Mouse (Mus musculus) intestine, embryonic 14.5 days (tissue): ENCODE measurements at regions not wholly inside any gene's neighbourhood (a gene's known extent, or its start where the extent isn't known, plus 50 kb on each side); places are given as distances from the start of the nearest gene placed in this dataset.

Experiments
- ATAC-seq: fragments of 200-750 bp; cut with Nextera tagmentation; replicated peaks from 2 replicates; pipeline ENCODE4 v1.8.0; 2017; ENCODE audit warnings: low read depth, moderate number of reproducible peaks, moderate TSS enrichment, moderate library complexity; ENCODE audit not compliant: low FRiP score, low TSS enrichment
- DNase-seq: peaks from one replicate; pipeline ENCODE4 v3.0.0-alpha.2; 2018; ENCODE audit warnings: low spot score
- H3K27ac ChIP-seq: fragments of 300-500 bp; sonication (generic); 2 replicates; pipeline ENCODE4 v1.5.1; 2014; ENCODE audit warnings: low read depth, mild to moderate bottlenecking, control low read depth
- H3K27me3 ChIP-seq: fragments of 300-500 bp; sonication (generic); replicated peaks from 2 replicates; pipeline ENCODE4 v1.6.1; 2014; ENCODE audit warnings: low read length, control low read depth; ENCODE audit not compliant: control insufficient read depth, insufficient read depth
- H3K36me3 ChIP-seq: fragments of 300-500 bp; sonication (generic); 2 replicates; pipeline ENCODE4 v1.6.1; 2014; ENCODE audit warnings: low read length, control low read depth; ENCODE audit not compliant: control insufficient read depth, insufficient read depth
- H3K4me1 ChIP-seq: fragments of 300-500 bp; sonication (generic); replicated peaks from 2 replicates; pipeline ENCODE4 v1.6.1; 2014; ENCODE audit warnings: low read length, control low read depth, mixed read lengths; ENCODE audit not compliant: control insufficient read depth, insufficient read depth
- H3K4me2 ChIP-seq: fragments of 300-500 bp; sonication (generic); 2 replicates; pipeline ENCODE4 v1.6.1; 2014; ENCODE audit warnings: low read length
- H3K4me3 ChIP-seq: fragments of 300-500 bp; sonication (generic); 2 replicates; pipeline ENCODE4 v1.5.1; 2014; ENCODE audit warnings: low read depth, low read length, control low read depth, mixed read lengths
- H3K9ac ChIP-seq: fragments of 300-500 bp; sonication (generic); 2 replicates; pipeline ENCODE4 v1.6.1; 2014; ENCODE audit warnings: mild to moderate bottlenecking, low read length
- H3K9me3 ChIP-seq: fragments of 300-500 bp; sonication (generic); 2 replicates; pipeline ENCODE4 v1.6.1; 2016; ENCODE audit warnings: low read length, control low read depth; ENCODE audit not compliant: control insufficient read depth
- WGBS: fragments of 180-500 bp; shearing (Covaris S2); extraction: QIAGEN DNeasy Blood & Tissue Kit; methylation state at CpG from one replicate; pipeline ENCODE4 v1.1.7; 2014; 5-methylcytosine and 5-hydroxymethylcytosine counted together

DNA sequence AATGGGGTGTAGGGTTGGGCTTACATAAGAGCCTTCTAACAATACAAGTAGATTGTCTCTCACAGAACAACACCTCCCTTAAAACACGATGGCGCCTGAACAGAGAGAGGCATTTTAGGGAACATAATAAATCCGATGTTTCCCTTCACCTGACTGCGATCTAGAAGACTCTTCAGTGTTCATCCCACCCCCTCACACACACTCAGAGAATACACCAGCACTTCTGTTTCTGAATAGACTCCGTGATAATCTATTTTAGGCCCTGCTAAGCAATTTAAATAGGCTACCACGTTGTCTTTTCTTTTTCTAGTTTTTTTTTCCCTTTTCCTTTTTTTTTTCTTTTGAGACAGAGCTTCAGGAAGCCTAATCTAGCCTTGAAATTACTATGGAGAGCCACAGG is 63.1 kb upstream of the Auts2 start:
- DNase-seq (no peak), ATAC-seq (no peak)
- H3K9me3 ChIP-seq = no peaks in the 10 kb centered on the region
- no peak overlapping the region for H3K27ac ChIP-seq
- no peaks in the 10 kb centered on the region for H3K27me3 ChIP-seq
- H3K4me1 ChIP-seq = 0 out of 2 replicates have a peak, but pooled peaks cover 4% of the 10 kb centered on the region
- no peaks in the 10 kb centered on the region for H3K36me3 ChIP-seq
- no peak overlapping the region for H3K9ac ChIP-seq
- no peak overlapping the region for H3K4me3 ChIP-seq
- 70% methylated on average over 6 of the region's 6 CpGs for WGBS
- H3K4me2 ChIP-seq = no peak overlapping the region

DNA sequence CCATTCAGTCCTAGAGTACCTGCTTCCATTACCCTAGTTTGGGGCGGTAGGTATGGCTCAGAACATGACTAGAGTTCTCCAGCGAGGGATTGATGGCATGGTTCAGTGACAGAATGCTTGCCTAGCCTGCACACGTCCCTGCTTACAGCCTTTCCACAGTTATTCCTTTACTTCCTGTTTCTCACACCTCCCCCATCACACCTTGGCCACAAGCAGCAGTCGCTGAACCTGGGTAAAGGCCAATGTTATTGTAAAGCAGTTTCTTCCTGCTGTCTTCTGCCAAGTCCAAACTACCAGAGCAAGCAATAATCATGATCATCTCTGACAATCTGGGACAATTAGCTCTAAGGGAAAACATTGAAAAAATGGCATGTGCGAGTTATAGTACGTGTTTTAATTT is 51.7 kb upstream of the Auts2 start:
- Histone ChIP-seq H3K27me3 (no peaks in the 10 kb centered on the region), H3K4me1 (no peaks in the 10 kb centered on the region), H3K36me3 (no peaks in the 10 kb centered on the region), H3K4me2 (no peak overlapping the region), H3K9ac (no peak overlapping the region), H3K9me3 (no peaks in the 10 kb centered on the region), H3K27ac (no peak overlapping the region), H3K4me3 (no peak overlapping the region)
- no peak for ATAC-seq
- 71% methylated on average over 6 of the region's 6 CpGs for WGBS
- no peak for DNase-seq
